Mouse (Mus musculus) fat pad, adult 2 months (tissue): Measurements from ENCODE around the gene Vrk2.

Experiments used
- DNase-seq: peaks from one replicate; pipeline ENCODE4 v3.0.0-alpha.2; 2011; ENCODE audit warnings: low read depth, low spot score; ENCODE audit errors: extremely low read depth

Gene Vrk2

GRCm38 (mm10) chr11:26593061-26594059 is at the start of gene Vrk2, which contains the start of gene Gm6899:
Gene Vrk2 (minus strand): TSS chr11:26593999.
Gene Gm6899 (plus strand): TSS chr11:26593241.
- no peak for DNase-seq

GRCm38 (mm10) chr11:26642141-26642540 is 48.3 kb upstream of the Vrk2 start:
- DNase-seq, result no peak

- DNase-seq, result no peak
Observed at GRCm38 (mm10) chr11:26640314-26640785, 46.6 kb upstream of the Vrk2 start.

GRCm38 (mm10) chr11:26636239-26636638 is 42.4 kb upstream of the Vrk2 start:
- no peak for DNase-seq

- no peak for DNase-seq
Observed at GRCm38 (mm10) chr11:26622727-26623126, 28.9 kb upstream of the Vrk2 start.

GRCm38 (mm10) chr11:26618475-26619223 is 24.9 kb upstream of the Vrk2 start:
- DNase-seq, result no peak

- no peak for DNase-seq
Observed at GRCm38 (mm10) chr11:26608795-26609194, 15.0 kb upstream of the Vrk2 start.

GRCm38 (mm10) chr11:26604061-26604655 is 10.4 kb upstream of the Vrk2 start:
- DNase-seq, result no peak

- no peak for DNase-seq
Observed at GRCm38 (mm10) chr11:26601571-26602175, 7.9 kb upstream of the Vrk2 start.

GRCm38 (mm10) chr11:26600692-26601091 is 6.9 kb upstream of the Vrk2 start:
- no peak for DNase-seq

- no peak for DNase-seq
Observed at GRCm38 (mm10) chr11:26598876-26599275, 5.1 kb upstream of the Vrk2 start.

- no peak for DNase-seq
Observed at GRCm38 (mm10) chr11:26597761-26598160, 4.0 kb upstream of the Vrk2 start.

GRCm38 (mm10) chr11:26597145-26597544 is 3.3 kb upstream of the Vrk2 start:
- DNase-seq, result no peak

GRCm38 (mm10) chr11:26596186-26596585 is 2.4 kb upstream of the Vrk2 start:
- no peak for DNase-seq

- DNase-seq, result no peak
Observed at GRCm38 (mm10) chr11:26594487-26594886, 688 bp upstream of the Vrk2 start.

GRCm38 (mm10) chr11:26592395-26593053 is 1.3 kb downstream of the Vrk2 start:
- DNase-seq, result no peak

- no peak for DNase-seq
Observed at GRCm38 (mm10) chr11:26587184-26587524, 6.6 kb downstream of the Vrk2 start.

GRCm38 (mm10) chr11:26586367-26587183 is 7.2 kb downstream of the Vrk2 start:
- no peak for DNase-seq
